ENCODE assay signal across 10 mouse cellular contexts in the genomic region with DNA sequence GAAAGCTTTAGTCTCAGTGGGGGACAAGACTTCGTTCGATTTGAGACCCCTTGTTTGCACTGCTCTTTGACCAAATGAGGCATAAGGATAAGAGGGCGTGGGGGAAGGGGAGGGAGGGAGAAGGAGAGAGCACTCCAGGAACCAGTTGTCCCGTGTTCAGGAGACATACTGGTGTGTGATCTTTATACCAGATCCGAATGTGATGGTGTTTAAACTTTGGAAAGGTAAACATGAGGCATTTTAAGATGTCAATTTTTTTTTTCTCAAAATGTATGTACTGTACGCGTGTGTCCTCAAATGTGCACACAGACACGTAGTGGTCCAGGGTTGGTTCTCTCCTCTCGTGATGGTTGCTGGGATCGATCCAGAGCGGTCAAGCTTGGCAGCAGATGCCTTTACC. TPM values are rescaled to one million over a fixed set of nuclear protein-coding genes. Genes with fewer than 3 reads are reported as not detected.
DNase-seq lines count a peak whose midpoint lies in the region; ATAC-seq and TF ChIP-seq lines count a peak whose summit lies in the region.
"Had no signal": no experiment of that assay in that cellular context is flagged by ENCODE, and none has a peak within 500 bp of the region (broad histone marks: within the 10 kb centered on the region; RNA-seq: fewer than 3 reads in every experiment).

No protein-coding gene starts in this region.

- peaks cover 3% of the 10 kb centered on the region; the same call in 1 of the 2 replicates for H3K27me3 ChIP-seq in hindbrain, embryonic 11.5 days (ENCODE audit: control insufficient read depth, insufficient read depth, low read length)
- no peaks in the 10 kb centered on the region for H3K27me3 ChIP-seq in hindbrain, postnatal 0 days (ENCODE audit: insufficient read depth, low read length)
- H3K27me3 ChIP-seq in embryonic facial prominence, embryonic 12.5 days, result no peaks in the 10 kb centered on the region
- H3K27me3 ChIP-seq in hindbrain, embryonic 15.5 days, result 0 out of 2 replicates have a peak, but pooled peaks cover 11% of the 10 kb centered on the region
- peaks cover 6% of the 10 kb centered on the region for H3K27me3 ChIP-seq in midbrain, embryonic 11.5 days (ENCODE audit: control insufficient read depth, insufficient read depth, low read length)

- H3K4me2 ChIP-seq in hindbrain, embryonic 11.5 days (replicated peaks; ENCODE audit: low read depth, low read length), result no peak overlapping the region; the same call in 1 of the 2 replicates
- no peak overlapping the region for H3K4me2 ChIP-seq in hindbrain, postnatal 0 days (ENCODE audit: low read depth, low read length)
- H3K4me2 ChIP-seq in embryonic facial prominence, embryonic 12.5 days (replicated peaks), result peak overlapping the region; percentile 93
- H3K4me2 ChIP-seq in hindbrain, embryonic 15.5 days, result peak overlapping the region; percentile 95; the same call in 1 of the 2 replicates
- peak overlapping the region; percentile 79 for H3K4me2 ChIP-seq in midbrain, embryonic 11.5 days

- no peak overlapping the region for H3K27ac ChIP-seq in hindbrain, embryonic 11.5 days (ENCODE audit: low read depth, low read length)
- no peak overlapping the region for H3K27ac ChIP-seq in hindbrain, postnatal 0 days
- no peak overlapping the region for H3K27ac ChIP-seq in embryonic facial prominence, embryonic 12.5 days
- no peak overlapping the region for H3K27ac ChIP-seq in hindbrain, embryonic 15.5 days (replicated peaks)
- H3K27ac ChIP-seq in midbrain, embryonic 11.5 days (ENCODE audit: low read depth, low read length), result no peak overlapping the region

- no peak overlapping the region for H3K9ac ChIP-seq in hindbrain, embryonic 11.5 days (ENCODE audit: low read depth, low read length)
- no peak overlapping the region for H3K9ac ChIP-seq in hindbrain, postnatal 0 days (replicated peaks; ENCODE audit: low read length)
- H3K9ac ChIP-seq in embryonic facial prominence, embryonic 12.5 days, result no peak overlapping the region
- no peak overlapping the region for H3K9ac ChIP-seq in hindbrain, embryonic 15.5 days
- no peak overlapping the region; the same call in 1 of the 2 replicates for H3K9ac ChIP-seq in midbrain, embryonic 11.5 days (ENCODE audit: low read length)

- 0 out of 2 replicates have a peak, but pooled peaks cover 6% of the 10 kb centered on the region for H3K4me1 ChIP-seq in hindbrain, embryonic 11.5 days (replicated peaks; ENCODE audit: control insufficient read depth, insufficient read depth, low read length)
- peaks cover 6% of the 10 kb centered on the region; the same call in 1 of the 2 replicates for H3K4me1 ChIP-seq in hindbrain, postnatal 0 days (ENCODE audit: insufficient read depth, low read length)
- peaks cover 13% of the 10 kb centered on the region for H3K4me1 ChIP-seq in embryonic facial prominence, embryonic 12.5 days
- peaks cover 23% of the 10 kb centered on the region for H3K4me1 ChIP-seq in hindbrain, embryonic 15.5 days (replicated peaks)
- peaks cover 7% of the 10 kb centered on the region; the same call in 1 of the 2 replicates for H3K4me1 ChIP-seq in midbrain, embryonic 11.5 days (ENCODE audit: control insufficient read depth, insufficient read depth, low read length)

- no peaks in the 10 kb centered on the region for H3K36me3 ChIP-seq in hindbrain, embryonic 11.5 days (ENCODE audit: control insufficient read depth, insufficient read depth, low read length)
- H3K36me3 ChIP-seq in hindbrain, postnatal 0 days (ENCODE audit: insufficient read depth, low read length), result no peaks in the 10 kb centered on the region
- H3K36me3 ChIP-seq in embryonic facial prominence, embryonic 12.5 days, result no peaks in the 10 kb centered on the region
- H3K36me3 ChIP-seq in hindbrain, embryonic 15.5 days, result no peaks in the 10 kb centered on the region
- H3K36me3 ChIP-seq in midbrain, embryonic 11.5 days (ENCODE audit: control insufficient read depth, insufficient read depth, low read length), result no peaks in the 10 kb centered on the region

- WGBS in hindbrain, embryonic 11.5 days, result 59% methylated on average over 11 of the region's 11 CpGs
- WGBS in hindbrain, postnatal 0 days, result 73% methylated on average over 11 of the region's 11 CpGs
- WGBS in embryonic facial prominence, embryonic 12.5 days, result 64% methylated on average over 11 of the region's 11 CpGs
- WGBS in hindbrain, embryonic 15.5 days, result 67% methylated on average over 11 of the region's 11 CpGs
- 62% methylated on average over 11 of the region's 11 CpGs for WGBS in midbrain, embryonic 11.5 days

- ATAC-seq in hindbrain, embryonic 11.5 days (ENCODE audit: low FRiP score), result no peak
- ATAC-seq in hindbrain, postnatal 0 days, result no peak
- no peak for ATAC-seq in embryonic facial prominence, embryonic 12.5 days (ENCODE audit: insufficient number of reproducible peaks, insufficient read depth, low FRiP score, low TSS enrichment)
- no peak for ATAC-seq in hindbrain, embryonic 15.5 days (ENCODE audit: low FRiP score, low read depth)
- no peak for ATAC-seq in midbrain, embryonic 11.5 days (ENCODE audit: low FRiP score)
- ATAC-seq: inflammation-experienced regulatory T-cells, adult 6 months had no signal

- no peaks in the 10 kb centered on the region for H3K9me3 ChIP-seq in hindbrain, embryonic 11.5 days (ENCODE audit: control insufficient read depth, low read length)
- H3K9me3 ChIP-seq in hindbrain, postnatal 0 days (ENCODE audit: low read length), result no peaks in the 10 kb centered on the region
- no peaks in the 10 kb centered on the region for H3K9me3 ChIP-seq in embryonic facial prominence, embryonic 12.5 days
- no peaks in the 10 kb centered on the region for H3K9me3 ChIP-seq in hindbrain, embryonic 15.5 days
- no peaks in the 10 kb centered on the region for H3K9me3 ChIP-seq in midbrain, embryonic 11.5 days (ENCODE audit: control insufficient read depth, low read length)

- no peak for TF ChIP-seq CTCF in hindbrain, postnatal 0 days (IDR thresholded peaks at IDR 0.05; ENCODE audit: low read depth)

- DNase-seq in hindbrain, embryonic 11.5 days (ENCODE audit: low spot score), result no peak
- no peak for DNase-seq in hindbrain, postnatal 0 days (ENCODE audit: low spot score)
- peak; percentile 85 for DNase-seq in midbrain, embryonic 11.5 days (ENCODE audit: low spot score, missing footprints)
- DNase-seq in urinary bladder, adult 2 months (ENCODE audit: low spot score), result no peak
- DNase-seq in adrenal gland, postnatal 25 days, result no peak
- no peak for DNase-seq in urinary bladder, adult 18-20 months (ENCODE audit: low spot score in 2 of 2)
- DNase-seq: right cerebral cortex, adult 18-20 months had no signal

- H3K4me3 ChIP-seq in hindbrain, embryonic 11.5 days (ENCODE audit: low read depth, low read length), result peak overlapping the region; percentile 44
- no peak overlapping the region for H3K4me3 ChIP-seq in hindbrain, postnatal 0 days (ENCODE audit: low read length)
- peak overlapping the region; percentile 51 for H3K4me3 ChIP-seq in embryonic facial prominence, embryonic 12.5 days
- H3K4me3 ChIP-seq in hindbrain, embryonic 15.5 days, result no peak overlapping the region
- H3K4me3 ChIP-seq in midbrain, embryonic 11.5 days (ENCODE audit: low read depth, low read length), result no peak overlapping the region

RNA-seq across cellular contexts. Expression of gene Pygl, which starts 3.1 kb away (rescaled TPM):
- 6.6 and 6.8 TPM in 2 replicates for polyA plus RNA-seq in hindbrain, embryonic 11.5 days (2014; fragmentation: Nextera tagmentation; extraction: Ambion mirVana)
- total RNA-seq in hindbrain, postnatal 0 days (2014; rRNA removed), result 9.0 and 10.9 TPM in 2 replicates
- 8.3 and 8.4 TPM in 2 replicates for polyA plus RNA-seq in hindbrain, postnatal 0 days (2015; fragmentation: Nextera tagmentation; extraction: Ambion mirVana)
- polyA plus RNA-seq in embryonic facial prominence, embryonic 12.5 days (2016; fragmentation: Nextera tagmentation; extraction: Ambion mirVana), result 9.7 and 10.3 TPM in 2 replicates
- polyA plus RNA-seq in hindbrain, embryonic 15.5 days (2015; fragmentation: Nextera tagmentation; extraction: Ambion mirVana), result 9.3 and 10.8 TPM in 2 replicates
- polyA plus RNA-seq in midbrain, embryonic 11.5 days (2014; fragmentation: Nextera tagmentation; extraction: Ambion mirVana), result 7.6 and 8.0 TPM in 2 replicates
- 26.2 and 27.3 TPM in 2 replicates for polyA plus RNA-seq in urinary bladder, adult 2 months (2012; rRNA removed)
- 82.2 and 92.3 TPM in 2 replicates for total RNA-seq in adrenal gland, postnatal 25 days (2021)

Comparison
In these comparisons a context has a peak if more than half of its experiments do, and no peak if none do; other contexts are left out.
1. H3K4me2 ChIP-seq: peak in embryonic facial prominence, embryonic 12.5 days (single experiment), hindbrain, embryonic 15.5 days (single experiment) and midbrain, embryonic 11.5 days (single experiment); none in hindbrain, embryonic 11.5 days (single experiment) and hindbrain, postnatal 0 days (single experiment).
2. H3K4me3 ChIP-seq: peak in hindbrain, embryonic 11.5 days (single experiment) and embryonic facial prominence, embryonic 12.5 days (single experiment); none in hindbrain, postnatal 0 days (single experiment), hindbrain, embryonic 15.5 days (single experiment) and midbrain, embryonic 11.5 days (single experiment).